Mouse (Mus musculus): ENCODE results near the gene Kdm1b. TPM values are rescaled to one million over a fixed set of nuclear protein-coding genes. Genes with fewer than 3 reads are reported as not detected.
A peak's percentile ranks its signal among the peaks of the same experiment; 100 is the strongest.

The Kdm1b gene
- total and polyA plus RNA-seq, 2 experiments from 2014 or later: 13.9 to 27.2 TPM

- Histone ChIP-seq H3K4me1 (ENCODE audit: insufficient read depth) (peaks cover 14% of the 10 kb centered on the region), H3K9ac (peak overlapping the region; percentile 89), H3K27me3 (ENCODE audit: insufficient read depth, low read length) (no peaks in the 10 kb centered on the region), H3K4me2 (ENCODE audit: low read depth) (peak overlapping the region; percentile 71), H3K27ac (ENCODE audit: low read depth, low read length) (peak overlapping the region; percentile 99), H3K36me3 (ENCODE audit: insufficient read depth) (no peaks in the 10 kb centered on the region), H3K4me3 (ENCODE audit: low read depth, low read length) (peak overlapping the region; percentile 88), H3K9me3 (ENCODE audit: low read length) (no peaks in the 10 kb centered on the region)
- under 1% methylated on average over 20 of the region's 20 CpGs for WGBS
- no peak for TF ChIP-seq CTCF (IDR thresholded peaks at IDR 0.05; ENCODE audit: low read depth)
- DNase-seq: no peak
- ATAC-seq: peak; percentile 21
These were observed 63.2 kb downstream of the Kdm1b start for GRCm38 (mm10) chr13:47106580-47106888.

- Histone ChIP-seq H3K4me1 (ENCODE audit: insufficient read depth) (peaks cover 7% of the 10 kb centered on the region; the same call in 1 of the 2 replicates), H3K9ac (no peak overlapping the region), H3K9me3 (ENCODE audit: low read length) (no peaks in the 10 kb centered on the region), H3K4me3 (ENCODE audit: low read depth, low read length) (no peak overlapping the region), H3K27me3 (ENCODE audit: insufficient read depth, low read length) (no peaks in the 10 kb centered on the region), H3K36me3 (ENCODE audit: insufficient read depth) (no peaks in the 10 kb centered on the region), H3K4me2 (ENCODE audit: low read depth) (no peak overlapping the region), H3K27ac (ENCODE audit: low read depth, low read length) (no peak overlapping the region)
- DNase-seq: no peak
- TF ChIP-seq CTCF (IDR thresholded peaks at IDR 0.05; ENCODE audit: low read depth): no peak
- WGBS: 90% methylated on average over 2 of the region's 2 CpGs
- ATAC-seq: no peak
These were observed 65.9 kb downstream of the Kdm1b start for GRCm38 (mm10) chr13:47109239-47109638.

- no peak overlapping the region for H3K27ac ChIP-seq (ENCODE audit: low read depth, low read length)
- no peaks in the 10 kb centered on the region for H3K9me3 ChIP-seq (ENCODE audit: low read length)
- no peak overlapping the region for H3K9ac ChIP-seq
- no peaks in the 10 kb centered on the region for H3K27me3 ChIP-seq (ENCODE audit: insufficient read depth, low read length)
- 77% methylated on average over 3 of the region's 3 CpGs for WGBS
- no peak overlapping the region for H3K4me2 ChIP-seq (ENCODE audit: low read depth)
- no peaks in the 10 kb centered on the region for H3K36me3 ChIP-seq (ENCODE audit: insufficient read depth)
- no peak for TF ChIP-seq CTCF (IDR thresholded peaks at IDR 0.05; ENCODE audit: low read depth)
- H3K4me1 ChIP-seq (ENCODE audit: insufficient read depth): no peaks in the 10 kb centered on the region
- ATAC-seq (no peak), DNase-seq (no peak)
- H3K4me3 ChIP-seq (ENCODE audit: low read depth, low read length): no peak overlapping the region
These were observed 67.9 kb downstream of the Kdm1b start for GRCm38 (mm10) chr13:47111185-47111584.

- no peaks in the 10 kb centered on the region for H3K9me3 ChIP-seq (ENCODE audit: low read length)
- TF ChIP-seq CTCF (IDR thresholded peaks at IDR 0.05; ENCODE audit: low read depth): no peak
- DNase-seq (no peak), ATAC-seq (no peak)
- no peak overlapping the region for H3K27ac ChIP-seq (ENCODE audit: low read depth, low read length)
- H3K4me1 ChIP-seq (ENCODE audit: insufficient read depth): no peaks in the 10 kb centered on the region
- WGBS: 88% methylated on average over 3 of the region's 3 CpGs
- H3K9ac ChIP-seq: no peak overlapping the region
- no peaks in the 10 kb centered on the region for H3K36me3 ChIP-seq (ENCODE audit: insufficient read depth)
- H3K27me3 ChIP-seq (ENCODE audit: insufficient read depth, low read length): no peaks in the 10 kb centered on the region
- no peak overlapping the region for H3K4me3 ChIP-seq (ENCODE audit: low read depth, low read length)
- H3K4me2 ChIP-seq (ENCODE audit: low read depth): no peak overlapping the region
These were observed 68.8 kb downstream of the Kdm1b start for GRCm38 (mm10) chr13:47112056-47112455.

- H3K4me1 ChIP-seq (ENCODE audit: insufficient read depth): no peaks in the 10 kb centered on the region
- DNase-seq: no peak
These were observed 69.6 kb downstream of the Kdm1b start for GRCm38 (mm10) chr13:47112924-47113323.

GRCm38 (mm10) chr13:47116000-47116399 lies 72.7 kb downstream of the Kdm1b start:
- Histone ChIP-seq H3K4me2 (ENCODE audit: low read depth) (no peak overlapping the region), H3K9me3 (ENCODE audit: low read length) (no peaks in the 10 kb centered on the region), H3K4me1 (ENCODE audit: insufficient read depth) (no peaks in the 10 kb centered on the region), H3K27me3 (ENCODE audit: insufficient read depth, low read length) (no peaks in the 10 kb centered on the region), H3K27ac (ENCODE audit: low read depth, low read length) (no peak overlapping the region), H3K36me3 (ENCODE audit: insufficient read depth) (no peaks in the 10 kb centered on the region), H3K9ac (no peak overlapping the region), H3K4me3 (ENCODE audit: low read depth, low read length) (no peak overlapping the region)
- DNase-seq (no peak), ATAC-seq (no peak)
- TF ChIP-seq CTCF (IDR thresholded peaks at IDR 0.05; ENCODE audit: low read depth): no peak
- WGBS: 83% methylated on average over 3 of the region's 3 CpGs

More at GRCm38 (mm10) chr13:47112924-47113323, 69.6 kb downstream of the Kdm1b start:
- no peaks in the 10 kb centered on the region for H3K36me3 ChIP-seq (ENCODE audit: insufficient read depth)
- no peak for ATAC-seq
- TF ChIP-seq CTCF (IDR thresholded peaks at IDR 0.05; ENCODE audit: low read depth): no peak
- H3K4me2 ChIP-seq (ENCODE audit: low read depth): no peak overlapping the region
- H3K4me3 ChIP-seq (ENCODE audit: low read depth, low read length): no peak overlapping the region
- no peaks in the 10 kb centered on the region for H3K27me3 ChIP-seq (ENCODE audit: insufficient read depth, low read length)
- H3K9ac ChIP-seq: no peak overlapping the region
- no peak overlapping the region for H3K27ac ChIP-seq (ENCODE audit: low read depth, low read length)
- 54% methylated on average over 3 of the region's 3 CpGs for WGBS
- H3K9me3 ChIP-seq (ENCODE audit: low read length): no peaks in the 10 kb centered on the region

GRCm38 (mm10) chr13:47121333-47121889 lies 78.1 kb downstream of the Kdm1b start:
- 32% methylated on average over 12 of the region's 12 CpGs for WGBS
- H3K9ac ChIP-seq: no peak overlapping the region
- DNase-seq: peak; percentile 14

More at GRCm38 (mm10) chr13:47121333-47121889, 78.1 kb downstream of the Kdm1b start:
- Histone ChIP-seq H3K27ac (ENCODE audit: low read depth, low read length) (no peak overlapping the region), H3K4me1 (ENCODE audit: insufficient read depth) (0 out of 2 replicates have a peak, but pooled peaks cover 8% of the 10 kb centered on the region), H3K4me2 (ENCODE audit: low read depth) (peak overlapping the region; percentile 99), H3K36me3 (ENCODE audit: insufficient read depth) (no peaks in the 10 kb centered on the region), H3K4me3 (ENCODE audit: low read depth, low read length) (peak overlapping the region; percentile 60), H3K27me3 (ENCODE audit: insufficient read depth, low read length) (no peaks in the 10 kb centered on the region), H3K9me3 (ENCODE audit: low read length) (no peaks in the 10 kb centered on the region)
- TF ChIP-seq CTCF (IDR thresholded peaks at IDR 0.05; ENCODE audit: low read depth): peak; percentile 43
- ATAC-seq: no peak

All from forebrain, postnatal 0 days (tissue).